Mouse (Mus musculus) CH12.LX (cell line): ENCODE results near the gene Lrig1.

ENCODE experiments used
- CTCF ChIP-seq, 2 experiments: IDR thresholded peaks in 1 of 2; conservative IDR thresholded peaks in 1 of 2; 2 replicates each; pipeline ENCODE4 v1.5.1; 2011 to 2012; ENCODE audit warnings: low read depth in 2 of 2, low read length in 2 of 2, improper control_type of control experiment in 1 of 2, inconsistent platforms in 1 of 2, mild to moderate bottlenecking in 1 of 2, moderate library complexity in 1 of 2
- E2F4 ChIP-seq: IDR thresholded peaks from 2 replicates; pipeline ENCODE4 v1.6.1; 2011; ENCODE audit warnings: low read depth, low read length, improper control_type of control experiment; ENCODE audit not compliant: insufficient replicate concordance
- HCFC1 ChIP-seq: IDR thresholded peaks from 2 replicates; pipeline ENCODE4 v1.6.1; 2012; ENCODE audit warnings: low read depth, mild to moderate bottlenecking, inconsistent platforms, low read length, improper control_type of control experiment
- NRF1 ChIP-seq: IDR thresholded peaks from 2 replicates; pipeline ENCODE4 v1.6.1; 2014; ENCODE audit warnings: low read depth, mild to moderate bottlenecking, inconsistent platforms, low read length, improper control_type of control experiment, moderate library complexity
- POLR2A ChIP-seq: IDR thresholded peaks from 2 replicates; pipeline ENCODE4 v1.6.1; 2011; ENCODE audit warnings: low read depth, mild to moderate bottlenecking, improper control_type of control experiment, low read length
- RCOR1 ChIP-seq: conservative IDR thresholded peaks from 2 replicates; pipeline ENCODE4 v1.6.1; 2012; ENCODE audit warnings: low read depth, mild to moderate bottlenecking, inconsistent platforms, low read length, improper control_type of control experiment

GRCm38 (mm10) chr6:94665248-94665647, 34.7 kb downstream of the Lrig1 start:
- TF ChIP-seq CTCF (conservative IDR thresholded peaks at IDR 0.05 in 1 of 2, IDR thresholded peaks at IDR 0.05 in 1 of 2; ENCODE audit: low read depth in 2 of 2, low read length in 2 of 2) (no peak), POLR2A (no peak), E2F4 (no peak), HCFC1 (no peak), RCOR1 (no peak), NRF1 (no peak)
